Mouse (Mus musculus): ENCODE results near the gene Naa60.
A peak's percentile ranks its signal among the peaks of the same experiment; 100 is the strongest.

Gene Naa60

DNA sequence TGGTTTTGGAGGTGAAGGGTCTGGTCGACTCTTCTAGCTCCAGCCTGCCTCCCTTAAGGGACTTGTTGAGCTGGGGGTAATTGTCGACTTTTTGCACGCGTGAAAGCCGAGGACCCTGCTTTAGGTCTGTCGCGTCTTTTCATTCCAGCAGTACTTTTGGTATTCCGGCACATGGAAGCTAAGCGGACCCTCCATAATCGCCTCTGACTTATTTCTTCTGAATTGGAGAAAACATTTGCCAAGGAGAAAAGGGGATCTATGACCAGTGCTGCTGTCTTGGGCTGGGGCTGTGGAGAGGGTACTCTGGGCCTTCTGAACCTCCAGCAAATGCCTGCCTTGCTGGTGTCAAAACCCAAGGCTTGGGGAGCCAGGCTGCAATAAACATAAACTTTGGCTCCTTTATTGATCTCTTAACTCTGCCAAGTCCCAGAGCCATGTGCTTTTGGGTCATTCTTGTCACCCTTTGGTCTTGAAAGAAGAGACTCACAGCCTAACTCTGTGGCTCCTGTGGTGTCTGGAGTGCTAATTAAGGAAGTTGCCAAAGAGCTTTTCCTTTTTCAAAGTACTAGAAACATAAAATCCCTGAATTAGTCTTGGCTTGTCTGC, 13.0 kb downstream of the Naa60 start:
- DNase-seq (ENCODE audit: low spot score in 2 of 2), result no peak

DNA sequence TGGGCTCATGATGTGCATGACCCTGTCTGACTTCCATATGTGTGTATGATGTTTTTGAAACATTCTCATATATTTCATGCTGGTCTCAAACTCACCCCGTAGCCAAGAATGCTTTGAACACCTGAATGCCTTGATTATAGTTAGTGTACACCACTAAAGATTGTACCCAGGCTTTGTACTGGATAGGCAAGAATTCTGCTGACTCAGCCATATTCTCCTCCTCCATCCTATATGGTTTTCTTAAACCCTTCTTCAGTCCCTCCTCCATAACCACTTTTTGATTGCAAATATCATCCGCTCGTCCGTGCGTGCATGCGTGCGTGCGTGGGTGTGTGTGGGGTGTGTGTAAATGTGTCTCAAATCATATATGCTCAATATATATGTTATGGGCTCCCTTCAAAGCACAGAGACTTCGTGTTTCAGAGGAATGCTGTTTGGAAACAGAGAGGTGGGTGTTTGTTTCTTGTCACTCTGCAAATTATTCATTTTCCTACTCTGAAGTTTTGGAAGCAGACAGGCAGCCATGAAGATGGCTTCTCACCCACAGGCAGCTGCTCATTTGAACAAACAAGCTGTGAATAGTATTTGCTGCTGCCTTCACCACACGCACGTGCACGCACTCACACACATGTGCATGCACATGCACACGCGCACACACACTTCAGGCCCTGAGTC, 19.6 kb downstream of the Naa60 start:
- no peak for DNase-seq (ENCODE audit: low spot score in 2 of 2)

DNA sequence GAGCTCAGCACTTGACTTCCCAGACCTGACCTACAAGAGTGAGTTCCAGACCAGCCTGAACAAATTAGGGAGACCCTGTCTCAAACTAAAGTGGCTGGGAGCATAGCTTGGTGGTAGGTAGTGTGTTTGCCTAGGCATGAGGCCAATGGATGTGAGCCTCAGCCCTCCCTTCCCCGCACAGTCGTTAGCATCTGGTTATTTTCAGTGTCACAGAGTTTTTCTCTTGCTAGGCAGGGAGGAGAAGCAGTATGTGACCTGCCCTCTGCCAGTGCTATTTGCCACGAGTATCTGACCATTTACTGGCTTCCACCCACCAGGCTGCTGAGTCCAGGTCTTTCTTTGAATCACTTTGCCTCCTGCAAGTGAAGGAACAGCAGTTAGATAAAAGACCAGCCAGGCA, 21.6 kb downstream of the Naa60 start:
- DNase-seq (ENCODE audit: low spot score in 2 of 2), result no peak

DNA sequence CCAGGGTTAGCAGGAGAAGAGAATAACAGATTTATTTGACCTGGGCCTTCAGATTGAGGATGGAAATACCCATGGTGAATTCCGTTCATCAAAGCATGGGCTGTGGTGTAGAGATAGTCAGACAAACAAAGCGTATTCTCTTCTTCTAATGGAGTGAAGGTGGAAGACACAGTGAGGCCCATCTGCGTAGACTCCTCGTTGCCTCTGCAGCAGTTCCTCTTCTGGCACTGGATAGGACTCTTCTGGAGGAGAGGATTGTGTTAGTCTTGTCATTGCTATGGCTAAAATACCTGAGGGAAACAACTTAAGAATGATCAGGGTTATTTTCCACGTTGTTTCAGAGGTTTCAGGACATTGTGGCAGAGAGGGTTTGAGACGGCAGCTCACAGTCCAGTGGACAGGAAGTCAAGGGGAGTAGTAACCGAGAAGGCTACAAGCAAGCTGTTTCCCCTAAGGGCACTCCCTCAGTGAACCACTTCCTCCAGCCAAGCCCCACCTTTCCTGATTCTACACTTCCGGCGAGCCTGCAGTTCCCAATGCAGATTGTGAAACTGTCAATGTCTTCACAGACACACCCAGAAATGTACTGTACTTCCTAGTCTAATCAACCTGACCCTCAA, 23.1 kb downstream of the Naa60 start:
- no peak for DNase-seq (ENCODE audit: low spot score in 2 of 2)

DNA sequence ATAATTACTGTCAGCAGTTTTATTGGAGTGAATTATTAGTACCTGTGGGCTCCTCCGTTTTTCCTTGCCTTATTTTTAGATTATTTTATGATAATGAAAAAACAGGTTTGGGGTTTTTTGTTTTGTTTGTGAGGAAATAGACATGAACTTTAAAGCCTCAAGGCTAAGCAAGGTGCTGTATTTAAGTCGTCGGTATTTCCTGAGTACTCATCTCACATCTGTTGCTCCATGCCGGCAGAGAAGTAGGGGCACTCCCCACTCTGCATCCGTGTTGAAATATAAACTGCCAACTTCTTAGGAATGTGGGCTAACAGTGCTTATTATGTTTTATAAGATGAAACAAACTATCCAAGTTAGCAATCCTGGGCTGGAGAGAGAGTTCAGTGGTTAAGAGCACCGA, 23.9 kb downstream of the Naa60 start:
- no peak for DNase-seq (ENCODE audit: low spot score in 2 of 2)

DNA sequence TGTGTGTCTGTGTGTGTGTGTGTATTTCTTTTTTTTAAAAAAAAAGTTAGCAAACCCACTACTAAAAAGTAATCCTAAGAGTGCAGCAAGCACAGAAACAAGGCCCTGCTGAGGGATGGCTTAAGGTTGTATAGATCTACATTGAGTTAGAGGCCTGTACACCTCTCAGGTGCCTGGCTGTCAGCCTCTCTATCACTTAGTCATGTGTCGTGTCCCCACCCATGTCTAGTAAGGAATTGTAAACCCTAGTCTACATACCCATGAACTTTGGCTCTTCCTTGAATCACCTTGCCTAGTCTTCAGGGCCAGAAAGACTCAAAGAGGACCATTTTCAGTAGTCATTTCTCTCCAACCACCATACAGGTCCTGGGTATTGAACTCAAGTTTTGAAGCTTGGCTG, 24.4 kb downstream of the Naa60 start:
- DNase-seq (ENCODE audit: low spot score in 2 of 2), result no peak

DNA sequence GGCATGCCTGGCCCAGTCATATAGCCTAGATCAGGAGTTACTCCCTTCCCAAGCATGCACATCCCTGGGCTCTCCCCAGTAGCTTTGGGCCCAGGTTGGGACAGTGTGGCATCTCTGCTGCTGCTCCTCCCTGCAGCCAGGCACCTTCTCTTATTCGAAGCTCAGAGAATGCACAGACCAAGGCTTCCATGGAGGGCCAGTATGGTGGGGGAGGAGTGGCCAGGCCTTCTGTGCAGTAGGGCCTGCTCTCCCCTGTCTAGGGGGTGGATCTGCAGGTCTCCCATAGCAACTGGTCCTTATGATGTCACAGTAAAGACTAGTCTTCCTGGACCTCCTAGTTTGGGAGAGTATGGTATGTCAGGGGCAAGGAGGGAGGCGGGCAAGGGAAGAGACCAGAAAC, 35.3 kb downstream of the Naa60 start:
- no peak for DNase-seq (ENCODE audit: low spot score in 2 of 2)

DNA sequence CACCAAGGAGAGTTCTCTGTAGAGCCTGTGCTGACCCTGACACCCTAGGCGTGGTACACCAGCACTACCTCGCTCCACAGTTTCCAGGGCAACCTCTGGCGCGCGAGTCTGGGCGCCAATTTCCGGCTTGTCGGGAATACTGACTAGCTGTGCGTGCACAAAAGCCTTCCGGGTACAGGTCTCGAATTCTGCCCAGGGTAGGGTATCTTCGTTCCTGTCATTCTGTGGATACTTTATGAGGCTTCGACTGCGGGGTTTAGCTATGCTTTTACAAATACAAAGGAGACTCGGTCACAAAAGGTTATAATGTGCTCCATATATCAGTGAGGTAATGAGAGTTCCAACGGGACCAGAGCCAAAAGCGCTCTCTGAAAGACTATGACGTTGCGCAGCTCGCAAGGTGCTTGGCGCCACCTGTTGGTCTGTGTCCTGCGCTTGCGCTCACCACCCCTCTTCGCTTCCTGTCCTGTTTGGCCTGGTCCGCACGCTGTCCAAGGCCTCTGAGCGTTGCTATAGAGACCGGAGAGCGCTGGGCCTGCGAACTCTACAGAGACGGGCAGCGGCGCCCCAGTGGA, 36.4 kb downstream of the Naa60 start, which contains the start of the genes 1700037C18Rik and Cluap1:
Gene 1700037C18Rik, minus strand, starts transcription at position 153 of the 575 bp plus-strand sequence.
Gene Cluap1, plus strand, starts transcription at position 265 of the 575 bp plus-strand sequence.
- peak; percentile 92 to 94 for DNase-seq (ENCODE audit: low spot score in 2 of 2)

DNA sequence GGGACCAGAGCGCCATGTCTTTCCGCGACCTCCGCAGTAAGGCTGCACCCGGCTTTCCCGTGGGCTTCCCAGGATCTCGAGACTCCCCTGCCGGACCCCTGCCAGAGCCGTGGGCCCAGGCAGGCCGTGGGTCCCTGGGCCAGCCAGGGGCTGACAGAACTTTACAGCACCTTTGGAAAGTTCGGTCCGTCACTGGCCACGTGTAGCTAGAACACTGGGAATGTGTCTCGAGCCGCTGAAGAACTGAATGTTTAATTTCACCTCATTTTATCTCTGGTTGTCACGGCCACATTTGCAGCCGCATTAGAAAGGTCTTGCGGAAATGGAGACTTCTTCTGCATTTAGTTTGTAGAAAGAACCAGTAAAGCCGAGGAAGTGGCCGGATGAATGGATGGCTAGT, 36.9 kb downstream of the Naa60 start:
- no peak for DNase-seq (ENCODE audit: low spot score in 2 of 2)

DNA sequence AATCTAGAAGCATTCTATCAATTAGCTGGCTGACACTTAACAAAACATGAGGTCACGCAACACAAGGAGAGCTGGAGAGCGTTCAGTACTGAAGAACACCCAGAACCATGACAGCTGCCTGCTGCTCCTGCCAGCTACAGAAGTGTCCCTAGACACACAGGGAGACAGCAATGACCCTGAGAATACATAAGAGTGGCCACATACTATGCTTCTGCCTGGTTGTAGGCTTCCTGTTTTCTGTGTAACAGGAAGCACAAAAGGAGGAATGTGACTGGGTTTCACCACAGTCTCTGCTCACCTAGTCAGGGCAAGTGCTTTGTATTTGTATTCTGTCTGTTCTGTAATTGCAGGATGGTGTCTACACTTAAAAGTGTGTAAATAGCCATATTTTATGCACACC, 48.6 kb downstream of the Naa60 start:
- DNase-seq (ENCODE audit: low spot score in 2 of 2), result no peak

DNA sequence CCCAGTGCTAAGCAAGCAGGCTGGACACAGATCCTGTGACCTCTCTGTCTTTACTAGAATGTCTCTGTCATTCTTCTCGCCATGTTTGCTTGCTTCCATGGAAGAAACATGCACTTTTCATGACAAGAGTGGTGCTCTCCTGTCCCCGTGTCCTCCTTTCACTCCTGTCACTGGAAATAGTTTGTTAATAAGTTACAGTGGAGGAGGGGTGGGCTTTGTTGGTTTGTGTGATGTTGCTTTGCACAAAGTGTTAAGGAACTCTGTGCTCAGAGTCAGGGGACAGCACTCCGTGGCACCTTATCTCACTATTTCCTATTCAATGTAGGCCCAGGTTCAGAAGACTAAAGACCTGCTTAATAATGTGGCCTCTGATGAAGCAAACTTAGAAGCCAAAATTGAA, 51.3 kb downstream of the Naa60 start:
- DNase-seq (ENCODE audit: low spot score in 2 of 2), result no peak

DNA sequence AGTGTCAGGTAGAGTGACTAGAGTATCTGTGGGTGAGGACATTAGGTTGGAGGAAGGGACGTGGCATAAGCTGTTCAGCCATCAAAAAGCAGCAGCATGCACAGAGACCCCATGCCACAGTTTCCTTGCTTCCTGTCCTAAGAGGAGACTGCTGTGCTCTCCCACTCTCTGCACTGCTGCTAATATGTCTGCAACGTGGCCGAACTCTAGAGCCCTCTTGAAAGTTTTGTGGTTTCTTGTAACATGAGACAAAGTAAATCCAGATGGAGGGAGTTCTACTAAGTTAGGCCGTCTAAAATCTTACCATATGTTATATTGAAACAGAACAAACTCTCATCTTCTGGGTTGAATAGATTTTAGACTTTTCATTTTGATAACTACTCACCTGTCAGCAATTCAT, 51.8 kb downstream of the Naa60 start:
- DNase-seq (ENCODE audit: low spot score in 2 of 2), result no peak

DNA sequence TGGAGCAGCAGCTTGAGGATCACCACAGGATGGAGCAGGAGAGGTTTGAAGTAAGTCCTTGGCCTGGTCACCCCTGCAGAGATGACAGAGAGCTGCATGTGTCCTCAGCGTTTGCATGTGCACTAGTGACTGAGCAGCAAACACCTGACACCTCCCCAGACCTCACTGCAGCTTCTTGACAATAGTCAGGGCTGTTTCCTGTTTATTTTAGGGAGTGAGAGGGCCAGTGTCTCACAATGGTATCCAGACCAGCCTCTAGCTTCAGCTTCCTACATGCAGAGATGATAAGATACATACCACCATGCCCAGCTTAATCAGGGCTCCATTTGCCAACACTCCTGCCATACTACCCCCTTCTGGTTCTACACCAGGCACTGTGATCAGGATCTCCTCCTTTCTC, 56.4 kb downstream of the Naa60 start:
- no peak for DNase-seq (ENCODE audit: low spot score in 2 of 2)

DNA sequence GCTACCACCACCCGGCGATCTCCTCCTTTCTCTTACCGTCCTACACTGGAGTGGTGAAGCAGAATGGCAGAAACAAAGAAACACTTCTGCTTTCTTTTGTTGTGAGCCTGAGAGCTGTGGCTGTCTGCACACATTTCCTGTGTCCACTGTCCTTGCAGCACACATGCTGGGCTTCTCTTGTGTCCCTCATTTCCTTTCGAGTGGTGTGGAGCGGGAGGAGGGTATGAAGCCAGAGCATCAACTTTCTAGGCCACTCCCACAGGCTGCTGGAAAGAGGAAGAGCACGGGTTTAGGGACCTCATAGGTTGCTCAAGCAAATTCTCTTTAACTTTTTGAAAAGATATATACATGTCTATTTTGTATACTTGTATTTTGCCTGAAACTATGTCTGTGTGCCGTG, 57.0 kb downstream of the Naa60 start:
- no peak for DNase-seq (ENCODE audit: low spot score in 2 of 2)

DNA sequence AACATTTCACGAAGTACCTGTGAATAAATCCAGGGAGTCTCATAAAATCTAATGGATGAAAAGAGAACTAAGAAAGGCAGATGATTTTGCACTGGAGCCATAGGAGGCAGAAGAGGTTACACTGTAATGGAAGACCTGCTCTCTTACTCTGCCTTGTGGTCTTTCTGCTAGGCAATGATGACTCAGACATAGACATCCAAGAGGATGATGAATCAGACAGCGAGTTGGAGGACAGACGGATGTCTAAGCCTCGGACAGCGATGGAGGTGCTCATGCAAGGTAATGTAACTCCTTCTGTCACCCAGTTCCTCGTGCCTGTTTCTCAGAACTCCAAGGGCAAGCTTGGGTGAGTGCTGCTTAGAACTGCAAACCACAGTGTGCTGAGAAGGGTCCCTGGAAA, 61.4 kb downstream of the Naa60 start:
- DNase-seq (ENCODE audit: low spot score in 2 of 2), result no peak

DNA sequence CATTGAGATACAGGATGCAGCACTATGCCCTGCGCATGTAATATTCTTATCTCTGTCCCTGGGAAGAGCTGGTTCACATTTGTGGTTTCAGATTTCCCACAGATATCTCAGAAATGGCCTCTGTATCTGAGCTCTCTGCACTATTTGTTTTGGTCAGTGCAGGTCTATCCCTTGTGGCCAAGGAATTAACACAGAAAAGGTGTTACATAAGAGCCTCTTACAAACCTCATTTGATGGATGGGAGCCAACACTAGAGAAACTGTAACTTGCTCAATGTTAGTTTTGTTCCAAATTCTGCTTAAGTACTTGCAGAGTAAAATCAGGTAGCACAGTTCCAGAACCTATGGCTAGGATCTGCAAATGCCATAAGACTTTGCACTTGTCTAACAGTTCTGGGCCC, 61.9 kb downstream of the Naa60 start:
- no peak for DNase-seq (ENCODE audit: low spot score in 2 of 2)

DNA sequence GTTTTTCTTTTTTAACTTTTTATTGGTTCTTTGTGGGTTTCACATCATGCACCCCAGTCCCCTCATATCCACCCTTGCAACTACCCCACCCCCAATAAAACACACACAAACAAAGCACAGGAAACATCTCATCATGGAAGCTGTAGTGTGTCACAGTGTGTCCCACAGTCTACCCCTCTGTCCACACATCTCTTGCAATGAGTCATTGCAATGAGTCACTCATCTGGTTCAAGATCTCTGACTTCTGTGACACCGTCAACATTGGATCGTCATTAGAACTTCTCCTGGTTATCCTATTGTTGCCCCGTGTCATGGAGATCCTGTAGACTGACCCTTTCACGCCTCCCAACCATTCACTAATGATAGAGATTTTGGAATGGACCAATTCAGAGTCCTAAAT, 62.5 kb downstream of the Naa60 start:
- no peak for DNase-seq (ENCODE audit: low spot score in 2 of 2)

DNA sequence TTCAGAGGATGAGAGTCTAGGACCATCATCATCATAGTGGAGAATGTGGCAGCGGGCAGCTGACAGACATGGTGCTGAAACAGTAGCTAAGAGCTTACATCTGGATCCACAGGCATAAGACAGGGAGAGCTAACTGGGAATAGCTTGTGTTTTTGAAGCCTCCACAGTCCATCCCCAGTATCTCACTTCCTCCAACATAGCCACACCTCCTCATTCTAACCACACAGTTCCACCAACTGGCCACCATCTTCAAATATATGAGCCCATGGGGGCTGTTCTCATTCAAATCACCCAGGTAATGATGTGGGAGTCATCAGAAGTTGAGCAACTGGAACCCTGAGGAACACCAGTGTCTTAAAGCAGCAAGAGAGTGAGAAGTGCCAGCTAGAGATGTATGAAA, 79.0 kb downstream of the Naa60 start:
- no peak for DNase-seq (ENCODE audit: low spot score in 2 of 2)

All from right cerebral cortex, postnatal 36 days (tissue).